Mouse (Mus musculus): ENCODE measurements at regions not wholly inside any gene's neighbourhood (a gene's known extent, or its start where the extent isn't known, plus 50 kb on each side); places are given as distances from the start of the nearest gene placed in this dataset.

- TF ChIP-seq CTCF (IDR thresholded peaks at IDR 0.05; ENCODE audit: extremely low read depth, insufficient read depth, low read length): no peak
- TF ChIP-seq POLR2A (IDR thresholded peaks at IDR 0.05; ENCODE audit: extremely low read depth, insufficient read depth, low read length): no peak
These were observed 1747.5 kb upstream of the Adam24 start for GRCm38 (mm10) chr8:38927426-38927825.
